Mouse (Mus musculus) CD8-positive naive resting alpha-beta T cell, adult 2 months (primary cell): ENCODE measurements around the gene Ivd.
A peak's percentile ranks its signal among the peaks of the same experiment; 100 is the strongest.

Experiments used
- DNase-seq, 2 experiments: peaks; one replicate each; pipeline ENCODE4 v3.0.0; 2022; ENCODE audit warnings: low read depth in 2 of 2, low spot score in 2 of 2

Gene Ivd

DNA sequence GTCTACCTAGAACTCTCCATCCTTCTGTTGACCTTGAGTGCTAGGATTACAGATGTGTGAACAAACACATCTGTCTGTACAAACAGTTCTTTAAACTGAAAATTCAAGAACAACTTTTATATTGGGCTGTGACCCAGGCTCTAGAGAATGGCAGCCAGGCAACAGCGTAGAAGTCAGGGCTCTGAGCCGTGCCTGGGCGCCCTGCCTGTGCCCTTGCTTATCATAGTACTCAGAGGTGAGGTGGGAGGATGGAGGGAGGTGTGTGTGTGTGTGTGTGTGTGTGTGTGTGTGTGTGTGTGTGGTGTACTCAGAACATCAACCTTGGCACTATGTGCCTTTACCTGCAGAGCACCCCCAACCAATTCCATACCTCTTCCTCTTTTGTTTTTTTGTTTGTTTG lies 46.0 kb downstream of the Ivd start:
- no peak for DNase-seq

- DNase-seq: no peak
These were observed 47.4 kb downstream of the Ivd start for GRCm38 (mm10) chr2:118909151-118909550.

- DNase-seq: no peak
These were observed 49.0 kb downstream of the Ivd start for GRCm38 (mm10) chr2:118910605-118911278.

GRCm38 (mm10) chr2:118912706-118913105 lies 51.0 kb downstream of the Ivd start:
- no peak for DNase-seq

DNA sequence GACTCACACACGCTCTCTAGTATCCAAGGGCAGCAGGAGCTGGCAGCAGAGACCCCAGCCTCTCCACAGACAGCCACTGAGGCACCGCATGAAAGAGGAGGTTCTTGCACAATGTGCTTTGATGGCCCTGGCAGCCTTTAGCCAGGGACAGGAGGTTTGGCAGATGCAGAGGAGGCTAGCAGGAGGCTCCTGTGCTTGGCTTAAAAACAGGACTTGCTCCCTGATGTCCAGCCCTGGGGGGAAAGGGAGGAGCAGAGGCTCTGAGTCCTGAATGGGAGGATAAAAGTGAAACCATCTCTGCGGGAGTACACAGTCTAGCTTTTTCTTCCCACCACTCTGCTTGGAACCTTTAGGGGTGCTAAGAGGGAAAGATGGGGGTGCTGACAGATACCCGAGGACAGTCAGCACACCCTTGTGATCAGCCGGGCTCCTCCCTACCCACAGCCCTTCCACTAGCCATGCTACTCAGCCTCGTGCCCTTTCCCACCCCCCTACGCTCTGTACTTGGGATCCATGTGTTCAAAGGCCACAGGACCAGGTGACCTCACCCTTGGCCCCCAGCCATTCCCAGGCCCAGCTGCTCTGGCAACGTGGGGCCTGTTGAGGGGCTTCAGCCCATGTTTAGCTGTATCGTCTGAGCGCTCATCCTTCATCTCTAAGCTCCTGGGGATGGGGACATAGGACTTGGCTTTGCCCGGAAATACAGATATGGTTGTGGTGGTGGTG lies 52.0 kb downstream of the Ivd start:
- no peak for DNase-seq

- DNase-seq: no peak
These were observed 52.9 kb downstream of the Ivd start for GRCm38 (mm10) chr2:118914685-118915084.

DNA sequence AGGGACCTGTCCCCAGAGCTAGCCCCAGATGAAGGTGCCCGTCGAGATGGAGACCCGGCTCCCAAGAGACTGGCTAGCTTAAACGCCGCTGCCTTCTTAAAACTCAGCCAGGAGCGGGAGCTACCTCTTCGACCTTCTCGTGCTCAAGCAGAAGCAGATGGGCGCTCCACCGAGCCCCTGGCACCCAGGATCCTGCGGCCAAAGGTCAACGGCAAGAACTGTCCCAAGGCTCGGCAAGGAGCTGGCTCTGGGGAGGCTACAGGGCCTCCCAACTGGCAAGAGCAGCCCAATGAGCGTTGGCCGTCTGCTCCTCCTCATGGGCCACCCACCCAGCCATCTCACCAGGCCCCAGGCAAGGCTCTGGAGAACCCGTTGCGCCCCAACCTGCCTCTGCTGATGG lies 54.7 kb downstream of the Ivd start:
- no peak for DNase-seq

DNA sequence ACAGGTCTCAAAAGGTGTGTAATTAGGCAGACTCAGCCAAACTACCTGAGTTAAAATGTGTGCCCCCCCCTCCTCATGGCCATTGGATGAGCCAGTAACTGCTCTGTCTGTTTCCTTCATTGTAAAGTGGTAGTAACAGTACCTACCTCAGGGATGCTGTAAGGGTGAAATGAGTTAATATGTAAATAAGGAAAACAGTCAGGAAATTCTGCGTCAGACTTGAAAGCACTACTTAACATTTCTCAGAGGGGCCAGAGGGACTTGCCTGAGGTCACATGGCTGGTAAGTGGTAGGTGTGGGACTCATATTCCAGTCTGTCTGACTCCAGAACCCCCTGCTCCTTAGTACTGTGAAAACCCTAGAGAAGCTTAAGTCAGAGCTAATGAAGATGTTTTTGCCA lies 56.8 kb downstream of the Ivd start:
- no peak for DNase-seq

DNA sequence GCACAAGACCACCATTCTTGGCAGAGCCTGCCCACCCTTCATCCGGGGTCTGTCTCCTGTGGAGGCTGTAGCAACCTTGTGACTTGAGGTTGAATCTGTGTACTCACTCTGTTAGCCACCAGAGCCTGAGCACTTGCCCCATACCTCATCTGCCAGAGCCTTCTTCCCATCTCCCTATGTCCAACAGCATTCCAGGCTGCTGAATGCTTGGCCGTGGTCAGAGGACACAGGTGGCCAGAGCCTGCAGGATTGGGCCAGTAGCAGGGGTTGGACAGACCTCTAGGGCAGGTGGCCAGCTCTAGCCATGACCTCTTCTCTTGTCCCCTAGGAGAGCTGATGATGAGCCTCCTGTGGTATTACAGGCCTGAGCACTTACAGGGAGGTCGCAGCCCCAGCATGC lies 58.7 kb downstream of the Ivd start:
- no peak for DNase-seq

- no peak for DNase-seq
These were observed 64.2 kb downstream of the Ivd start for GRCm38 (mm10) chr2:118925952-118926351.

- DNase-seq: peak; percentile 18 to 41
These were observed 64.7 kb downstream of the Ivd start, which contains the start of gene Chst14 for GRCm38 (mm10) chr2:118926361-118926997. Gene Chst14, plus strand, starts transcription at chr2:118926496.

DNA sequence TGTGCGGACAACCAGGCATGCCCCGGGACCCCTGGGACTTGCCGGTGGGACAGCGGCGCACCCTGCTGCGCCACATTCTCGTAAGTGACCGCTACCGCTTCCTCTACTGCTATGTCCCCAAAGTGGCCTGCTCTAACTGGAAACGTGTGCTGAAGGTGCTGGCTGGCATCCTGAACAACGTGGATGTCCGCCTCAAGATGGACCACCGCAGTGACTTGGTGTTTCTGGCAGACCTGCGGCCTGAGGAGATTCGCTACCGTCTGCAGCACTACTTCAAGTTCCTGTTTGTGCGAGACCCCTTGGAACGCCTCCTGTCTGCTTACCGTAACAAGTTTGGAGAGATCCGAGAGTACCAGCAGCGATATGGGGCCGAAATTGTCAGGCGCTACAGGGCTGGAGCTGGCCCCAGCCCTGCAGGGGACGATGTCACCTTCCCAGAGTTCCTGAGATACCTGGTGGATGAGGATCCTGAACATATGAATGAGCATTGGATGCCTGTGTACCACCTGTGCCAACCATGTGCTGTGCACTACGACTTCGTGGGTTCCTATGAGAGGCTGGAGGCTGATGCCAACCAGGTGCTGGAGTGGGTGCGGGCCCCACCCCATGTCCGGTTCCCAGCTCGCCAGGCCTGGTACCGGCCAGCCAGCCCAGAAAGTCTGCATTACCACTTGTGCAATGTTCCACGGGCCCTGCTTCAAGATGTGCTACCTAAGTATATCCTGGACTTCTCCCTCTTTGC lies 65.4 kb downstream of the Ivd start:
- no peak for DNase-seq
